Mouse (Mus musculus) lung, postnatal 0 days (tissue): Measurements from ENCODE around the gene Bcl2. TPM values are rescaled to one million over a fixed set of nuclear protein-coding genes. Genes with fewer than 3 reads are reported as not detected.

Experiments used
- ATAC-seq: fragments of 200-750 bp; cut with Nextera tagmentation; 2 replicates; pipeline ENCODE4 v1.8.0; 2017; ENCODE audit warnings: moderate library complexity
- DNase-seq: peaks from one replicate; pipeline ENCODE4 v3.0.0-alpha.2; 2016; ENCODE audit warnings: low spot score
- H3K27ac ChIP-seq: fragments of 300-500 bp; sonication (generic); 2 replicates; pipeline ENCODE4 v1.5.1; 2014; ENCODE audit warnings: antibody characterized with exemption, mild to moderate bottlenecking, low read length, mixed read lengths
- H3K27me3 ChIP-seq: fragments of 300-500 bp; sonication (generic); replicated peaks from 2 replicates; pipeline ENCODE4 v1.6.1; 2014; ENCODE audit warnings: low read length, mixed read lengths; ENCODE audit not compliant: insufficient read depth
- H3K36me3 ChIP-seq: fragments of 300-500 bp; sonication (generic); 2 replicates; pipeline ENCODE4 v1.6.1; 2014; ENCODE audit warnings: low read length, mixed read lengths; ENCODE audit not compliant: insufficient read depth
- H3K4me1 ChIP-seq: fragments of 300-500 bp; sonication (generic); 2 replicates; pipeline ENCODE4 v1.6.1; 2014; ENCODE audit warnings: antibody characterized with exemption, low read depth, low read length, mixed read lengths; ENCODE audit not compliant: insufficient read depth
- H3K4me2 ChIP-seq: fragments of 300-500 bp; sonication (generic); replicated peaks from 2 replicates; pipeline ENCODE4 v1.6.1; 2014; ENCODE audit warnings: low read depth, mild to moderate bottlenecking, low read length, moderate library complexity, mixed read lengths
- H3K4me3 ChIP-seq: fragments of 300-500 bp; sonication (generic); 2 replicates; pipeline ENCODE4 v1.5.1; 2014; ENCODE audit warnings: low read depth, low read length
- H3K9ac ChIP-seq: fragments of 300-500 bp; sonication (generic); replicated peaks from 2 replicates; pipeline ENCODE4 v1.6.1; 2014; ENCODE audit warnings: low read depth, mild to moderate bottlenecking
- H3K9me3 ChIP-seq: fragments of 300-500 bp; sonication (generic); 2 replicates; pipeline ENCODE4 v1.6.1; 2016; ENCODE audit warnings: low read length, mixed read lengths
- CTCF ChIP-seq: IDR thresholded peaks from 2 replicates; pipeline ENCODE4 v1.5.1; 2016; ENCODE audit warnings: antibody characterized with exemption, mild to moderate bottlenecking
- EP300 ChIP-seq: IDR thresholded peaks from 2 replicates; pipeline ENCODE4 v1.6.1; 2016; ENCODE audit warnings: antibody characterized with exemption, mild to moderate bottlenecking, control low read depth
- WGBS: fragments of 180-500 bp; shearing (Covaris S2); extraction: QIAGEN DNeasy Blood & Tissue Kit; methylation state at CpG from one replicate; pipeline ENCODE4 v1.1.7; 2014; 5-methylcytosine and 5-hydroxymethylcytosine counted together
- polyA plus RNA-seq: library from polyadenylated mRNA; unstranded; fragments of >200 nt; fragmentation: Nextera tagmentation; extraction: Ambion mirVana; gene quantifications from 2 replicates; pipeline ENCODE4 v1.2.1, GENCODE M21; 2015

Gene Bcl2
- polyA plus RNA-seq, 1 experiment from 2014 or later, result 5.7 TPM

GRCm38 (mm10) chr1:106565238-106565637 lies 148.8 kb downstream of the Bcl2 start:
- Histone ChIP-seq H3K4me2 (no peak overlapping the region), H3K4me1 (peaks cover 7% of the 10 kb centered on the region; the same call in 1 of the 2 replicates), H3K27ac (no peak overlapping the region), H3K4me3 (no peak overlapping the region), H3K9me3 (no peaks in the 10 kb centered on the region), H3K9ac (no peak overlapping the region), H3K36me3 (no peaks in the 10 kb centered on the region), H3K27me3 (no peaks in the 10 kb centered on the region)
- no peak for ATAC-seq
- DNase-seq, result no peak
- WGBS, result 65% methylated on average over 4 of the region's 4 CpGs
- TF ChIP-seq CTCF (no peak), EP300 (no peak)

DNA sequence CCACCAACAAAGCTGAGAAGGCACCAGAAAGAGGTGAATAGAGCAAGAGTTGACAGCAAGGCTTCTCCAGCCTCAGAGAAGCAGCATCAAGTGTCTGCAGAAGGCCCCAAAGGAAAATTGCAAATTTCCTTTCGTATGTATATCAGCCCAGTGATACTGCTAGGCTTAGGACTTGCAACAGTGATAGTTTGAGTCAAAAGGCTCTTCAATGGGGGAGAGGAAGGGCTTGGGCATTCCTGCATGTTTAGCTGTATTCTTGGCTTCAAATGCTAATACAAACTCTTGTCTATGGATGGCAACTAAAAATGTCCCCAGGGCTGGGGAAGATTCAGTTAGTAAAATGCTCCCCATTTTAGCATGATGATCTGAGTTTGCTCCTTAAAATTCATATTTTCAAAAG lies 149.6 kb downstream of the Bcl2 start:
- no peak for ATAC-seq

GRCm38 (mm10) chr1:106562751-106563150 lies 151.3 kb downstream of the Bcl2 start:
- Histone ChIP-seq H3K9ac (no peak overlapping the region), H3K4me1 (peaks cover 4% of the 10 kb centered on the region; the same call in 1 of the 2 replicates), H3K4me2 (no peak overlapping the region), H3K4me3 (no peak overlapping the region), H3K9me3 (no peaks in the 10 kb centered on the region), H3K27me3 (no peaks in the 10 kb centered on the region), H3K27ac (no peak overlapping the region), H3K36me3 (no peaks in the 10 kb centered on the region)
- 76% methylated on average over 3 of the region's 3 CpGs for WGBS
- no peak for ATAC-seq
- no peak for DNase-seq
- TF ChIP-seq CTCF, result no peak
- no peak for TF ChIP-seq EP300

More for the DNA sequence above, 149.6 kb downstream of the Bcl2 start:
- H3K4me1 ChIP-seq, result peaks cover 4% of the 10 kb centered on the region; the same call in 1 of the 2 replicates
- no peak overlapping the region for H3K9ac ChIP-seq
- H3K4me3 ChIP-seq, result no peak overlapping the region
- H3K27me3 ChIP-seq, result no peaks in the 10 kb centered on the region
- WGBS, result 87% methylated on average over 1 of the region's 1 CpGs
- no peak for TF ChIP-seq EP300
- no peak for TF ChIP-seq CTCF
- no peak overlapping the region for H3K4me2 ChIP-seq
- DNase-seq, result no peak
- no peaks in the 10 kb centered on the region for H3K36me3 ChIP-seq
- no peaks in the 10 kb centered on the region for H3K9me3 ChIP-seq
- H3K27ac ChIP-seq, result no peak overlapping the region

GRCm38 (mm10) chr1:106561085-106561760 lies 152.9 kb downstream of the Bcl2 start:
- Histone ChIP-seq H3K4me1 (peaks cover 4% of the 10 kb centered on the region; the same call in 1 of the 2 replicates), H3K9ac (no peak overlapping the region), H3K27ac (no peak overlapping the region), H3K27me3 (no peaks in the 10 kb centered on the region), H3K4me3 (no peak overlapping the region), H3K4me2 (no peak overlapping the region), H3K36me3 (no peaks in the 10 kb centered on the region), H3K9me3 (no peaks in the 10 kb centered on the region)
- no peak for DNase-seq
- no peak for TF ChIP-seq EP300
- no peak for TF ChIP-seq CTCF
- 47% methylated on average over 11 of the region's 11 CpGs for WGBS
- ATAC-seq, result peak; percentile 26; the same call in 1 of the 2 replicates

DNA sequence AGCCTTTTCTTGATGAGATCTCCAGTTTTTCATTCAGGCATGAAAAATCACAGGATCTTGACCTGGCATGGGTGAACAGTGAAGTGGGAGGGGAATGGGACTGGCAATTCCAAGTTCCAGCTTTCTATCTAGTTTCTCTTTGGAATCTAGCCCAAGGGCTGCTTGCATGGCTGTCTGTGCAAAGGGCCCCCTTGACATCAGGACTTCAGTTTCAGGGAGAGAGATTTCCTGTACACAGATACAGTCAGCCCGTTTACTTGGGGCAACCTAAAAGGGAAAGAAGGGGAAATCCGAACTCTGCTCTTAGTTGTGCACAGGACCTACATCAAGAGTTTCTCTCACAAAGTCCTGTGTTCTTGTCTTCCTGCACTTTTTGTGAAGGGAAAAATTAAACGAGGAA lies 154.0 kb downstream of the Bcl2 start:
- H3K4me3 ChIP-seq, result no peak overlapping the region
- H3K27ac ChIP-seq, result no peak overlapping the region
- no peaks in the 10 kb centered on the region for H3K36me3 ChIP-seq
- H3K9ac ChIP-seq, result no peak overlapping the region
- no peak for DNase-seq
- 40% methylated on average over 3 of the region's 3 CpGs for WGBS
- no peak for ATAC-seq
- H3K9me3 ChIP-seq, result no peaks in the 10 kb centered on the region
- peaks cover 4% of the 10 kb centered on the region; the same call in 1 of the 2 replicates for H3K4me1 ChIP-seq
- H3K27me3 ChIP-seq, result no peaks in the 10 kb centered on the region
- H3K4me2 ChIP-seq, result no peak overlapping the region
- TF ChIP-seq EP300 (no peak), CTCF (no peak)

GRCm38 (mm10) chr1:106559116-106559605 lies 154.9 kb downstream of the Bcl2 start:
- Histone ChIP-seq H3K9ac (no peak overlapping the region), H3K36me3 (no peaks in the 10 kb centered on the region), H3K4me3 (no peak overlapping the region), H3K4me1 (peaks cover 4% of the 10 kb centered on the region; the same call in 1 of the 2 replicates), H3K27me3 (no peaks in the 10 kb centered on the region), H3K4me2 (no peak overlapping the region), H3K27ac (no peak overlapping the region), H3K9me3 (no peaks in the 10 kb centered on the region)
- TF ChIP-seq EP300, result no peak
- TF ChIP-seq CTCF, result no peak
- DNase-seq, result no peak
- ATAC-seq, result no peak
- 58% methylated on average over 2 of the region's 2 CpGs for WGBS
